Mouse (Mus musculus): Measurements from ENCODE around the gene Sfxn3. TPM values are rescaled to one million over a fixed set of nuclear protein-coding genes. Genes with fewer than 3 reads are reported as not detected.
"Not testable (repeated sequence)": the region's sequence is repeated elsewhere in the genome, so short reads cannot be mapped to it uniquely, and the experiment has no call there.

Gene Sfxn3
- polyA plus RNA-seq, 1 experiment from 2014 or later, result 2.5 TPM

- Histone ChIP-seq H3K27me3 (ENCODE audit: insufficient read depth, low read length) (no peaks in the 10 kb centered on the region), H3K4me1 (ENCODE audit: insufficient read depth) (peaks cover 6% of the 10 kb centered on the region; the same call in 1 of the 2 replicates), H3K27ac (ENCODE audit: low read depth) (no peak overlapping the region), H3K36me3 (replicated peaks; ENCODE audit: insufficient read depth, low read length) (0 out of 2 replicates have a peak, but pooled peaks cover 5% of the 10 kb centered on the region), H3K9ac (replicated peaks) (no peak overlapping the region), H3K9me3 (ENCODE audit: low read length) (no peaks in the 10 kb centered on the region), H3K4me3 (ENCODE audit: low read depth, low read length) (no peak overlapping the region), H3K4me2 (ENCODE audit: low read depth, low read length) (peak overlapping the region; percentile 62; the same call in 1 of the 2 replicates)
- ATAC-seq, result peak; percentile 60
- DNase-seq, result peak; percentile 82
- 21% methylated on average over 8 of the region's 8 CpGs for WGBS (ENCODE audit: insufficient replicate concordance)
- TF ChIP-seq CTCF (IDR thresholded peaks at IDR 0.05; ENCODE audit: low read depth), result peak; percentile 93
- no peak for TF ChIP-seq EP300 (IDR thresholded peaks at IDR 0.05; ENCODE audit: low read depth)
These were observed 17.2 kb upstream of the Sfxn3 start for GRCm38 (mm10) chr19:45030111-45030510.

- H3K9ac ChIP-seq (replicated peaks), result no peak overlapping the region
- no peak overlapping the region for H3K27ac ChIP-seq (ENCODE audit: low read depth)
- TF ChIP-seq CTCF (IDR thresholded peaks at IDR 0.05; ENCODE audit: low read depth) (peak; percentile 92), EP300 (IDR thresholded peaks at IDR 0.05; ENCODE audit: low read depth) (no peak)
- H3K4me1 ChIP-seq (ENCODE audit: insufficient read depth), result peaks cover 6% of the 10 kb centered on the region; the same call in 1 of the 2 replicates
- H3K4me3 ChIP-seq (ENCODE audit: low read depth, low read length), result peak overlapping the region; percentile 9; the same call in 1 of the 2 replicates
- 41% methylated on average over 20 of the region's 20 CpGs for WGBS (ENCODE audit: insufficient replicate concordance)
- ATAC-seq, result peak; percentile 18; the same call in 1 of the 2 replicates
- H3K9me3 ChIP-seq (ENCODE audit: low read length), result no peaks in the 10 kb centered on the region
- DNase-seq, result peak; percentile 75
- H3K27me3 ChIP-seq (ENCODE audit: insufficient read depth, low read length), result no peaks in the 10 kb centered on the region
- H3K36me3 ChIP-seq (replicated peaks; ENCODE audit: insufficient read depth, low read length), result no peaks in the 10 kb centered on the region
- peak overlapping the region; percentile 62 for H3K4me2 ChIP-seq (ENCODE audit: low read depth, low read length)
These were observed 16.3 kb upstream of the Sfxn3 start for GRCm38 (mm10) chr19:45030746-45031693.

- WGBS (ENCODE audit: insufficient replicate concordance), result 23% methylated on average over 4 of the region's 4 CpGs
- no peaks in the 10 kb centered on the region for H3K27me3 ChIP-seq (ENCODE audit: insufficient read depth, low read length)
- H3K4me1 ChIP-seq (ENCODE audit: insufficient read depth), result peaks cover 6% of the 10 kb centered on the region; the same call in 1 of the 2 replicates
- no peaks in the 10 kb centered on the region for H3K36me3 ChIP-seq (replicated peaks; ENCODE audit: insufficient read depth, low read length)
- DNase-seq (peak; percentile 82), ATAC-seq (peak; percentile 67)
- TF ChIP-seq CTCF (IDR thresholded peaks at IDR 0.05; ENCODE audit: low read depth) (peak; percentile 87), EP300 (IDR thresholded peaks at IDR 0.05; ENCODE audit: low read depth) (no peak)
- no peak overlapping the region for H3K27ac ChIP-seq (ENCODE audit: low read depth)
- no peak overlapping the region for H3K9ac ChIP-seq (replicated peaks)
- no peak overlapping the region for H3K4me3 ChIP-seq (ENCODE audit: low read depth, low read length)
- no peaks in the 10 kb centered on the region for H3K9me3 ChIP-seq (ENCODE audit: low read length)
- H3K4me2 ChIP-seq (ENCODE audit: low read depth, low read length), result no peak overlapping the region
These were observed 15.5 kb upstream of the Sfxn3 start for GRCm38 (mm10) chr19:45031780-45032179.

GRCm38 (mm10) chr19:45032570-45033332 lies 14.6 kb upstream of the Sfxn3 start:
- no peak overlapping the region for H3K4me2 ChIP-seq (ENCODE audit: low read depth, low read length)
- DNase-seq (no peak), ATAC-seq (no peak)
- no peak overlapping the region for H3K9ac ChIP-seq (replicated peaks)
- H3K36me3 ChIP-seq (replicated peaks; ENCODE audit: insufficient read depth, low read length), result no peaks in the 10 kb centered on the region
- H3K27ac ChIP-seq (ENCODE audit: low read depth), result no peak overlapping the region
- no peak overlapping the region for H3K4me3 ChIP-seq (ENCODE audit: low read depth, low read length)
- no peaks in the 10 kb centered on the region for H3K9me3 ChIP-seq (ENCODE audit: low read length)
- TF ChIP-seq CTCF (IDR thresholded peaks at IDR 0.05; ENCODE audit: low read depth) (peak; percentile 54), EP300 (IDR thresholded peaks at IDR 0.05; ENCODE audit: low read depth) (no peak)
- peaks cover 6% of the 10 kb centered on the region; the same call in 1 of the 2 replicates for H3K4me1 ChIP-seq (ENCODE audit: insufficient read depth)
- WGBS (ENCODE audit: insufficient replicate concordance), result 58% methylated on average over 17 of the region's 17 CpGs
- no peaks in the 10 kb centered on the region for H3K27me3 ChIP-seq (ENCODE audit: insufficient read depth, low read length)

GRCm38 (mm10) chr19:45036867-45037266 lies 10.4 kb upstream of the Sfxn3 start:
- H3K27ac ChIP-seq (ENCODE audit: low read depth), result no peak overlapping the region
- no peak overlapping the region for H3K4me2 ChIP-seq (ENCODE audit: low read depth, low read length)
- H3K4me1 ChIP-seq (ENCODE audit: insufficient read depth), result no peaks in the 10 kb centered on the region
- H3K9ac ChIP-seq (replicated peaks), result no peak overlapping the region
- no peak overlapping the region for H3K4me3 ChIP-seq (ENCODE audit: low read depth, low read length)
- no peaks in the 10 kb centered on the region for H3K9me3 ChIP-seq (ENCODE audit: low read length)
- peaks cover 19% of the 10 kb centered on the region for H3K27me3 ChIP-seq (ENCODE audit: insufficient read depth, low read length)
- no peaks in the 10 kb centered on the region for H3K36me3 ChIP-seq (replicated peaks; ENCODE audit: insufficient read depth, low read length)
- DNase-seq (peak; percentile 80), ATAC-seq (peak; percentile 58)
- WGBS (ENCODE audit: insufficient replicate concordance), result 37% methylated on average over 15 of the region's 16 CpGs
- TF ChIP-seq CTCF (IDR thresholded peaks at IDR 0.05; ENCODE audit: low read depth) (peak; percentile 75), EP300 (IDR thresholded peaks at IDR 0.05; ENCODE audit: low read depth) (no peak)

- H3K9me3 ChIP-seq (ENCODE audit: low read length); H3K36me3 ChIP-seq (replicated peaks; ENCODE audit: insufficient read depth, low read length); H3K4me2 ChIP-seq (ENCODE audit: low read depth, low read length); H3K9ac ChIP-seq (replicated peaks); H3K27ac ChIP-seq (ENCODE audit: low read depth); H3K4me3 ChIP-seq (ENCODE audit: low read depth, low read length); H3K4me1 ChIP-seq (ENCODE audit: insufficient read depth); ATAC-seq; DNase-seq: not testable (repeated sequence)
- WGBS (ENCODE audit: insufficient replicate concordance), result 85% methylated on average over 7 of the region's 7 CpGs
- H3K27me3 ChIP-seq (ENCODE audit: insufficient read depth, low read length), result peaks cover 26% of the 10 kb centered on the region
These were observed 9.1 kb upstream of the Sfxn3 start for GRCm38 (mm10) chr19:45038198-45038597.
